Comparison of ENCODE assay signal across 17 mouse cellular contexts in the genomic region with DNA sequence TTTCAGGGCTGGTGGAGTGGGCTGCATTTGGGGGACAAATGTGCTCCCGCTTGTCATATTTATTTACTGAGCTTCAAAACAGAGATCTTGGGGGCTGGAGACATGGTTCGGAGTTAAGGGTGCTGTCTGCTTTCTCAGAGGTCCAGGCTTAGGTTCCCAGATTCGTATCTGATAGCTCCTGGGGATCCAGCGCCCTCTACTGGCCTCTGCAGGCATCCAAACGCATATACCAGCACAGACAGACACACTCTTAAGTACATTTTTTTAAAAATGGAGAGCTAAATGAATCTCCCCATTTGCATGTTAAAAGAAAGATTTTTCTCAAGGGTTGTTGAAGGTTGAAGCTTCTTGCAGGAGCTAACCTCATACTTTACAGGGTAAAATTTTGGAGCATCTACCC. TPM values are rescaled to one million over a fixed set of nuclear protein-coding genes. Genes with fewer than 3 reads are reported as not detected.
DNase-seq lines count a peak whose midpoint lies in the region; ATAC-seq and TF ChIP-seq lines count a peak whose summit lies in the region.
"Had no signal": no experiment of that assay in that cellular context is flagged by ENCODE, and none has a peak within 500 bp of the region (broad histone marks: within the 10 kb centered on the region; RNA-seq: fewer than 3 reads in every experiment).

No protein-coding gene starts in this region.

- H3K4me3 ChIP-seq in kidney, adult 2 months (ENCODE audit: insufficient read depth, low read depth, low read length): no peak overlapping the region
- H3K4me3 ChIP-seq in kidney, embryonic 15.5 days (replicated peaks): no peak overlapping the region
- H3K4me3 ChIP-seq in ES-Bruce4 (ENCODE audit: low read depth, low read length): no peak overlapping the region
- no peak overlapping the region for H3K4me3 ChIP-seq in bone marrow macrophage, adult 2 months (ENCODE audit: insufficient read depth, low read length)
- H3K4me3 ChIP-seq: embryonic facial prominence, embryonic 12.5 days; forebrain, embryonic 12.5 days; heart, embryonic 12.5 days; megakaryocyte, embryonic 14.5 days had no signal

- no peaks in the 10 kb centered on the region for H3K27me3 ChIP-seq in kidney, adult 2 months (replicated peaks; ENCODE audit: control insufficient read depth, insufficient read depth, low read length)
- no peaks in the 10 kb centered on the region for H3K27me3 ChIP-seq in kidney, embryonic 15.5 days
- no peaks in the 10 kb centered on the region for H3K27me3 ChIP-seq in ES-Bruce4 (ENCODE audit: control insufficient read depth, insufficient read depth, low read length, poor library complexity, severe bottlenecking)
- H3K27me3 ChIP-seq: embryonic facial prominence, embryonic 12.5 days; forebrain, embryonic 12.5 days; heart, embryonic 12.5 days had no signal

- no peak for TF ChIP-seq EP300 in ES-Bruce4 (IDR thresholded peaks at IDR 0.05; ENCODE audit: insufficient read depth, low read depth, low read length)

- no peak overlapping the region for H3K27ac ChIP-seq in kidney, adult 2 months (ENCODE audit: insufficient read depth, low read depth, low read length)
- no peak overlapping the region for H3K27ac ChIP-seq in kidney, embryonic 15.5 days
- H3K27ac ChIP-seq in ES-Bruce4 (ENCODE audit: insufficient read depth, low read length): no peak overlapping the region
- no peak overlapping the region for H3K27ac ChIP-seq in bone marrow macrophage, adult 2 months (ENCODE audit: insufficient read depth, low read depth, low read length)
- H3K27ac ChIP-seq: embryonic facial prominence, embryonic 12.5 days; forebrain, embryonic 12.5 days; hindbrain, embryonic 14.5 days had no signal

- no peak for ATAC-seq in kidney, embryonic 15.5 days (replicated peaks; ENCODE audit: low FRiP score)
- ATAC-seq in megakaryocyte progenitor cell, adult 5-6 weeks (replicated peaks; ENCODE audit: poor library complexity): no peak

- TF ChIP-seq CTCF in kidney, adult 2 months (conservative IDR thresholded peaks at IDR 0.05; ENCODE audit: insufficient read depth, insufficient read length, low read depth, low read length): 0 out of 2 replicates have a peak, but pooled peaks have one; percentile 12
- peak; percentile 47 for TF ChIP-seq CTCF in ES-Bruce4 (IDR thresholded peaks at IDR 0.05; ENCODE audit: low read depth, low read length)
- TF ChIP-seq CTCF in bone marrow macrophage, adult 2 months (IDR thresholded peaks at IDR 0.05; ENCODE audit: low read depth, low read length): peak; percentile 31

- no peak for DNase-seq in kidney, adult 2 months
- peak; percentile 15 for DNase-seq in retina, adult 2 months (ENCODE audit: low read depth, low spot score)
- DNase-seq in retina, postnatal 1 day: no peak
- DNase-seq in cerebellum, postnatal 36 days: no peak
- DNase-seq: adrenal gland, postnatal 14 days; cerebellum, adult 8-10 months; kidney, postnatal 14 days had no signal

- H3K36me3 ChIP-seq in kidney, adult 2 months (ENCODE audit: control insufficient read depth, insufficient read depth, low read length): no peaks in the 10 kb centered on the region
- H3K36me3 ChIP-seq in kidney, embryonic 15.5 days: no peaks in the 10 kb centered on the region
- H3K36me3 ChIP-seq in ES-Bruce4 (ENCODE audit: control insufficient read depth, insufficient read depth, low read length, poor library complexity, severe bottlenecking): no peaks in the 10 kb centered on the region
- H3K36me3 ChIP-seq: embryonic facial prominence, embryonic 12.5 days; forebrain, embryonic 12.5 days; heart, embryonic 12.5 days had no signal

- TF ChIP-seq POLR2A in kidney, adult 2 months (IDR thresholded peaks at IDR 0.05; ENCODE audit: low read depth, low read length): no peak
- TF ChIP-seq POLR2A in ES-Bruce4 (IDR thresholded peaks at IDR 0.05; ENCODE audit: insufficient read depth, low read length): no peak
- no peak for TF ChIP-seq POLR2A in bone marrow macrophage, adult 2 months (IDR thresholded peaks at IDR 0.05; ENCODE audit: borderline replicate concordance, low read depth, low read length)

- no peaks in the 10 kb centered on the region for H3K4me1 ChIP-seq in kidney, adult 2 months (ENCODE audit: control insufficient read depth, insufficient read depth, low read length)
- peaks cover 15% of the 10 kb centered on the region; the same call in 1 of the 2 replicates for H3K4me1 ChIP-seq in kidney, embryonic 15.5 days
- H3K4me1 ChIP-seq in ES-Bruce4 (ENCODE audit: control insufficient read depth, insufficient read depth, low read length): no peaks in the 10 kb centered on the region
- peaks cover 18% of the 10 kb centered on the region for H3K4me1 ChIP-seq in bone marrow macrophage, adult 2 months (ENCODE audit: control insufficient read depth, insufficient read depth, low read length)
- H3K4me1 ChIP-seq: forebrain, embryonic 12.5 days had no signal

- 86% methylated on average over 5 of the region's 5 CpGs for whole genome bisulfite sequencing in kidney, adult 2 months
- 77% methylated on average over 5 of the region's 5 CpGs for WGBS in kidney, embryonic 15.5 days

- H3K4me2 ChIP-seq in kidney, embryonic 15.5 days: no peak overlapping the region
- H3K4me2 ChIP-seq: embryonic facial prominence, embryonic 12.5 days; forebrain, embryonic 12.5 days; heart, embryonic 12.5 days; hindbrain, embryonic 14.5 days; liver, embryonic 11.5 days had no signal

- H3K9me3 ChIP-seq in kidney, embryonic 15.5 days (replicated peaks): no peaks in the 10 kb centered on the region
- H3K9me3 ChIP-seq in ES-Bruce4 (replicated peaks; ENCODE audit: control insufficient read depth, insufficient read depth, low read length, poor library complexity, severe bottlenecking): 0 out of 2 replicates have a peak, but pooled peaks cover 4% of the 10 kb centered on the region
- H3K9me3 ChIP-seq: forebrain, embryonic 12.5 days had no signal

- H3K9ac ChIP-seq in kidney, embryonic 15.5 days: no peak overlapping the region
- no peak overlapping the region for H3K9ac ChIP-seq in ES-Bruce4 (ENCODE audit: low read depth, poor library complexity, severe bottlenecking)
- H3K9ac ChIP-seq: embryonic facial prominence, embryonic 12.5 days; forebrain, embryonic 12.5 days; heart, embryonic 12.5 days; hindbrain, embryonic 14.5 days had no signal

RNA-seq across cellular contexts. Expression of gene Sspn, which starts 38.1 kb away (rescaled TPM):
- polyA plus RNA-seq in kidney, adult 2 months (2012; rRNA removed): 2.4 and 2.9 TPM in 2 replicates
- polyA plus RNA-seq in kidney, embryonic 15.5 days (2015; fragmentation: Nextera tagmentation; extraction: Ambion mirVana): 10.2 and 11.8 TPM in 2 replicates
- 0.34 TPM in 1 of 2 replicates, not detected in the other for polyA plus RNA-seq in ES-Bruce4 (2011; ENCODE audit: insufficient read depth, insufficient read length, low read depth, missing spikeins)
- polyA plus RNA-seq in bone marrow macrophage, adult 2 months (2012; ENCODE audit: insufficient read depth, insufficient read length, missing spikeins): 0.20 and 0.24 TPM in 2 replicates
- total RNA-seq in megakaryocyte progenitor cell, adult 5-6 weeks (2015): not detected in 2 replicates
- not detected in 2 replicates for total RNA-seq in megakaryocyte progenitor cell, adult 5-6 weeks (2017)
